Mouse (Mus musculus) embryo, embryonic 11 days (tissue): ENCODE measurements around the gene Ntpcr.

Experiments
- DNase-seq: peaks from one replicate; pipeline ENCODE4 v3.0.0-alpha.2; 2015

The Ntpcr gene

GRCm38 (mm10) chr8:125726143-125726542 lies 3.6 kb upstream of the Ntpcr start:
- DNase-seq = no peak

- DNase-seq = no peak
Measured at GRCm38 (mm10) chr8:125726986-125727385, 2.8 kb upstream of the Ntpcr start.

GRCm38 (mm10) chr8:125727797-125728196 lies 2.0 kb upstream of the Ntpcr start:
- DNase-seq = no peak

- DNase-seq = peak; percentile 97
Measured at GRCm38 (mm10) chr8:125733964-125734956, 4.5 kb downstream of the Ntpcr start.

GRCm38 (mm10) chr8:125738956-125739355 lies 9.2 kb downstream of the Ntpcr start:
- no peak for DNase-seq

GRCm38 (mm10) chr8:125740655-125741054 lies 10.9 kb downstream of the Ntpcr start:
- no peak for DNase-seq

GRCm38 (mm10) chr8:125741377-125741776 lies 11.6 kb downstream of the Ntpcr start:
- no peak for DNase-seq

- no peak for DNase-seq
Measured at GRCm38 (mm10) chr8:125741855-125742254, 12.1 kb downstream of the Ntpcr start.

- DNase-seq = no peak
Measured at GRCm38 (mm10) chr8:125742406-125742805, 12.6 kb downstream of the Ntpcr start.

GRCm38 (mm10) chr8:125744914-125745576 lies 15.3 kb downstream of the Ntpcr start:
- DNase-seq = no peak

GRCm38 (mm10) chr8:125747390-125747789 lies 17.6 kb downstream of the Ntpcr start:
- no peak for DNase-seq

GRCm38 (mm10) chr8:125750846-125751245 lies 21.1 kb downstream of the Ntpcr start:
- no peak for DNase-seq

- DNase-seq = no peak
Measured at GRCm38 (mm10) chr8:125755896-125756295, 26.1 kb downstream of the Ntpcr start.

- no peak for DNase-seq
Measured at GRCm38 (mm10) chr8:125756391-125757105, 26.8 kb downstream of the Ntpcr start.

GRCm38 (mm10) chr8:125757106-125757496 lies 27.3 kb downstream of the Ntpcr start:
- no peak for DNase-seq

GRCm38 (mm10) chr8:125759022-125759421 lies 29.3 kb downstream of the Ntpcr start:
- DNase-seq = no peak

GRCm38 (mm10) chr8:125763066-125763786 lies 33.5 kb downstream of the Ntpcr start:
- no peak for DNase-seq

GRCm38 (mm10) chr8:125768079-125768478 lies 38.3 kb downstream of the Ntpcr start:
- no peak for DNase-seq

- DNase-seq = no peak
Measured at GRCm38 (mm10) chr8:125772300-125772699, 42.5 kb downstream of the Ntpcr start.

- no peak for DNase-seq
Measured at GRCm38 (mm10) chr8:125773281-125773803, 43.6 kb downstream of the Ntpcr start.

- DNase-seq = no peak
Measured at GRCm38 (mm10) chr8:125775031-125775430, 45.3 kb downstream of the Ntpcr start.

- DNase-seq = no peak
Measured at GRCm38 (mm10) chr8:125776314-125776713, 46.6 kb downstream of the Ntpcr start.
